In the genomic region with DNA sequence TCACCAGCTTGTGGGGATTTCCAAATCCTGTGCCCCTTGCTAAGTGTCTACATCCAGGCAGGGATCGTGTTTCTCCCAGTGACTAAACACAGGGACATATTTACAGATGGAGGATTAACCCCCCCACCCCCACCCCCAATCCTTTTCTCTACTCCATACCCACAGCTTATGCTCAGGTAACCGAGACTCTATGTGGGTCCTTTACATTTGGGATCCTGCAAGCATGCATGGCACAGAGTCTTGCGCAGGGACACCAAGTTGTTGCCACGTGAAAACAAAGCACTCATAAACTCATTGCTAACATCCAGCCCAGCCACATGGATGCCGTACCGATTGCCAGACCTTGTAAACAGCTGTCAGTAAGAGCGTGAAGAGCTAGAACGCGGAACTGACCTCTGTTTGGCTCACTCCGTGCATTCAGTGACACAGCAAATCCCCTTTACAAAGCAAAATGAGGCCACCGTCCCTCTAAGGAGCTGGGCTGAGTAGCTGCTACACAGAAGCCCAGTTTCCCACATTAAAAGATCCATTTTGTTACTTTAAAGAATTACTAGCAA, we compare ENCODE assay signal across 8 mouse cellular contexts.
A peak's percentile ranks its signal among the peaks of the same experiment; 100 is the strongest.
DNase-seq lines count a peak whose midpoint lies in the region; ATAC-seq lines count a peak whose summit lies in the region.

No protein-coding gene starts in this region.

- H3K36me3 ChIP-seq in forebrain, embryonic 14.5 days (ENCODE audit: control insufficient read depth, insufficient read depth, low read length), result no peaks in the 10 kb centered on the region
- no peaks in the 10 kb centered on the region for H3K36me3 ChIP-seq in limb, embryonic 10.5 days

- H3K9ac ChIP-seq in forebrain, embryonic 14.5 days (ENCODE audit: low read length), result no peak overlapping the region

- WGBS in forebrain, embryonic 14.5 days, result 22% methylated on average over 11 of the region's 11 CpGs
- WGBS in limb, embryonic 10.5 days, result 53% methylated on average over 11 of the region's 11 CpGs

- DNase-seq in right cerebral cortex, adult 18-20 months, result peak; percentile 17
- no peak for DNase-seq in right cerebral cortex, postnatal 25 days
- peak; percentile 61 for DNase-seq in forebrain, embryonic 14.5 days (ENCODE audit: low spot score)
- peak; percentile 37 for DNase-seq in limb, embryonic 10.5 days (ENCODE audit: low spot score)
- DNase-seq in retina, embryonic 14.5 days (ENCODE audit: low spot score), result peak; percentile 51
- DNase-seq in urinary bladder, postnatal 4 days (ENCODE audit: low spot score in 2 of 2), result no peak
- DNase-seq in cerebellum, adult 9-10 months, result no peak
- no peak for DNase-seq in layer of hippocampus, postnatal 25 days (ENCODE audit: extremely low spot score in 1 of 2, low spot score in 1 of 2)

- no peak overlapping the region for H3K4me3 ChIP-seq in forebrain, embryonic 14.5 days (ENCODE audit: low read depth, low read length)
- no peak overlapping the region for H3K4me3 ChIP-seq in limb, embryonic 10.5 days

- no peaks in the 10 kb centered on the region for H3K4me1 ChIP-seq in forebrain, embryonic 14.5 days (ENCODE audit: control insufficient read depth, insufficient read depth, low read length)
- H3K4me1 ChIP-seq in limb, embryonic 10.5 days, result peaks cover 27% of the 10 kb centered on the region

- H3K27me3 ChIP-seq in forebrain, embryonic 14.5 days (replicated peaks; ENCODE audit: control insufficient read depth, insufficient read depth, low read length), result no peaks in the 10 kb centered on the region
- no peaks in the 10 kb centered on the region for H3K27me3 ChIP-seq in limb, embryonic 10.5 days (ENCODE audit: low read depth, poor library complexity, severe bottlenecking)

- H3K9me3 ChIP-seq in forebrain, embryonic 14.5 days (replicated peaks; ENCODE audit: control insufficient read depth, low read length), result no peaks in the 10 kb centered on the region
- no peaks in the 10 kb centered on the region for H3K9me3 ChIP-seq in limb, embryonic 10.5 days (replicated peaks)

- H3K4me2 ChIP-seq in forebrain, embryonic 14.5 days (ENCODE audit: low read length), result no peak overlapping the region

- peak; percentile 73 for ATAC-seq in forebrain, embryonic 14.5 days

- no peak overlapping the region for H3K27ac ChIP-seq in forebrain, embryonic 14.5 days (ENCODE audit: low read depth, low read length)
- peak overlapping the region; percentile 59 for H3K27ac ChIP-seq in limb, embryonic 10.5 days

Comparison
In these comparisons a context has a peak if more than half of its experiments do, and no peak if none do; other contexts are left out.
1. DNase-seq: peak in right cerebral cortex, adult 18-20 months (single experiment), forebrain, embryonic 14.5 days (single experiment), limb, embryonic 10.5 days (single experiment) and retina, embryonic 14.5 days (single experiment); none in right cerebral cortex, postnatal 25 days (single experiment), urinary bladder, postnatal 4 days (0 of 2), cerebellum, adult 9-10 months (single experiment) and layer of hippocampus, postnatal 25 days (0 of 2).